Mouse (Mus musculus): ENCODE results near the gene Svs1. TPM values are rescaled to one million over a fixed set of nuclear protein-coding genes. Genes with fewer than 3 reads are reported as not detected.
"Not testable (repeated sequence)": the region's sequence is repeated elsewhere in the genome, so short reads cannot be mapped to it uniquely, and the experiment has no call there.

Gene Svs1
- polyA plus RNA-seq, 1 experiment, result 0.05 TPM

- TF ChIP-seq POLR2A (IDR thresholded peaks at IDR 0.05; ENCODE audit: low read depth, low read length) (no peak), CTCF (conservative IDR thresholded peaks at IDR 0.05; ENCODE audit: insufficient read depth, insufficient read length, low read depth, low read length) (no peak)
- H3K27me3 ChIP-seq (replicated peaks; ENCODE audit: control insufficient read depth, insufficient read depth, low read length), result no peaks in the 10 kb centered on the region
- H3K36me3 ChIP-seq (ENCODE audit: control insufficient read depth, insufficient read depth, low read length), result no peaks in the 10 kb centered on the region
- no peaks in the 10 kb centered on the region for H3K4me1 ChIP-seq (ENCODE audit: control insufficient read depth, insufficient read depth, low read length)
- WGBS, result 74% methylated on average over 4 of the region's 4 CpGs
- DNase-seq, result no peak
- no peak overlapping the region for H3K27ac ChIP-seq (ENCODE audit: insufficient read depth, low read depth, low read length)
- no peak overlapping the region for H3K4me3 ChIP-seq (ENCODE audit: insufficient read depth, low read depth, low read length)
Observed at GRCm38 (mm10) chr6:48956785-48957184, 29.9 kb upstream of the Svs1 start.

GRCm38 (mm10) chr6:48958053-48958452 is 28.6 kb upstream of the Svs1 start:
- Histone ChIP-seq H3K36me3 (ENCODE audit: control insufficient read depth, insufficient read depth, low read length) (no peaks in the 10 kb centered on the region), H3K27ac (ENCODE audit: insufficient read depth, low read depth, low read length) (no peak overlapping the region), H3K4me1 (ENCODE audit: control insufficient read depth, insufficient read depth, low read length) (no peaks in the 10 kb centered on the region), H3K4me3 (ENCODE audit: insufficient read depth, low read depth, low read length) (no peak overlapping the region), H3K27me3 (replicated peaks; ENCODE audit: control insufficient read depth, insufficient read depth, low read length) (no peaks in the 10 kb centered on the region)
- peak; percentile 47 for DNase-seq
- 42% methylated on average over 1 of the region's 1 CpGs for WGBS
- TF ChIP-seq POLR2A (IDR thresholded peaks at IDR 0.05; ENCODE audit: low read depth, low read length) (no peak), CTCF (conservative IDR thresholded peaks at IDR 0.05; ENCODE audit: insufficient read depth, insufficient read length, low read depth, low read length) (no peak; the same call in 1 of the 2 replicates)

DNA sequence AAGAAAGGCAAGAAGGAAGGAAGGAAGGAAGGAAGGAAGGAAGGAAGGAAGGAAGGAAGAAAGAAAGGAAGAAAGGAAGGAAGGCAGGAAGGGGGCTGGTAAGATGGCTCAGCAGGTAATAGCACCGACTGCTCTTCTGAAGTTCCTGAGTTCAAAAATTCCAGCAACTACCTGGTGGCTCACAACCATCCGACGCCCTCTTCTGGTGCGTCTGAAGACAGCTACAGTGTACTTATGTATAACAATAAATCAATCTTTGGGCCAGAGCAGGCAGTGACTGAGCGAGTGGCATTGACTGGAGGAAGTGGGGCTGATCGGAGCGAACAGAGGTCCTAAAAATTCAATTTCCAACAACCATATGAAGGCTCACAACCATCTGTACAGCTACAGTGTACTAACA is 27.5 kb upstream of the Svs1 start:
- not testable (repeated sequence) for H3K27ac ChIP-seq (ENCODE audit: insufficient read depth, low read depth, low read length); H3K4me1 ChIP-seq (ENCODE audit: control insufficient read depth, insufficient read depth, low read length); H3K27me3 ChIP-seq (replicated peaks; ENCODE audit: control insufficient read depth, insufficient read depth, low read length); H3K4me3 ChIP-seq (ENCODE audit: insufficient read depth, low read depth, low read length); H3K36me3 ChIP-seq (ENCODE audit: control insufficient read depth, insufficient read depth, low read length)
- 27% methylated on average over 7 of the region's 7 CpGs for WGBS
- TF ChIP-seq CTCF (conservative IDR thresholded peaks at IDR 0.05; ENCODE audit: insufficient read depth, insufficient read length, low read depth, low read length), result peak; percentile 50
- DNase-seq, result peak; percentile 31

DNA sequence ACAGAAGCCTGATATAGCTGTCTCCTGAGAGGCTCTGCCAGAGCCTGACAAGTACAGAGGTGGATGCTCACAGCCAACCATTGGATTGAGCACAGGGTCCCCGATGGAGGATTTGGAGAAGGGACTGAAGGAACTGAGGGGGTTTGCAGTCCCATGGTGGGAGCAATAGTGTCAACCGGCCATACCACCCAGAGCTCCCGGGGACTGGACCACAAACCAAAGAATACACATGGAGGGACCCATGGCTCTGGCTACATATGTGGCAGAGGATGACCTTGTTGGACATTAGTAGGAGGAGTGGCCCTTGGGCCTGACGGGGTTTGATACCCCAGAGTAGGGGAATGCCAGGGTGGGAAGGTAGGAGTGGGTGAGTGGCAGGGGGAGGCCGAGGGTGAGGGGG is 20.0 kb upstream of the Svs1 start:
- WGBS, result 93% methylated on average over 5 of the region's 5 CpGs
- DNase-seq; H3K4me1 ChIP-seq (ENCODE audit: control insufficient read depth, insufficient read depth, low read length): not testable (repeated sequence)

GRCm38 (mm10) chr6:48967868-48968267 is 18.8 kb upstream of the Svs1 start:
- TF ChIP-seq POLR2A (IDR thresholded peaks at IDR 0.05; ENCODE audit: low read depth, low read length), result no peak
- no peak for TF ChIP-seq CTCF (conservative IDR thresholded peaks at IDR 0.05; ENCODE audit: insufficient read depth, insufficient read length, low read depth, low read length)

More for the DNA sequence above, 20.0 kb upstream of the Svs1 start:
- H3K27ac ChIP-seq (ENCODE audit: insufficient read depth, low read depth, low read length); H3K36me3 ChIP-seq (ENCODE audit: control insufficient read depth, insufficient read depth, low read length); H3K27me3 ChIP-seq (replicated peaks; ENCODE audit: control insufficient read depth, insufficient read depth, low read length); H3K4me3 ChIP-seq (ENCODE audit: insufficient read depth, low read depth, low read length): not testable (repeated sequence)

GRCm38 (mm10) chr6:48974663-48975062 is 12.0 kb upstream of the Svs1 start, which contains the start of gene Doxl2:
TSS of gene Doxl2 (plus strand) at chr6:48974963.
- H3K36me3 ChIP-seq (ENCODE audit: control insufficient read depth, insufficient read depth, low read length), result no peaks in the 10 kb centered on the region
- H3K4me3 ChIP-seq (ENCODE audit: insufficient read depth, low read depth, low read length), result no peak within 1 kb of the TSS
- no peak for DNase-seq
- H3K27ac ChIP-seq (ENCODE audit: insufficient read depth, low read depth, low read length), result no peak within 1 kb of the TSS
- no peak for TF ChIP-seq POLR2A (IDR thresholded peaks at IDR 0.05; ENCODE audit: low read depth, low read length)
- TF ChIP-seq CTCF (conservative IDR thresholded peaks at IDR 0.05; ENCODE audit: insufficient read depth, insufficient read length, low read depth, low read length), result no peak
- WGBS, result 81% methylated on average over 2 of the region's 2 CpGs
- no peaks in the 10 kb centered on the region for H3K27me3 ChIP-seq (replicated peaks; ENCODE audit: control insufficient read depth, insufficient read depth, low read length)
- H3K4me1 ChIP-seq (ENCODE audit: control insufficient read depth, insufficient read depth, low read length), result no peaks in the 10 kb centered on the region

More at GRCm38 (mm10) chr6:48967868-48968267, 18.8 kb upstream of the Svs1 start:
- Histone ChIP-seq H3K27me3 (replicated peaks; ENCODE audit: control insufficient read depth, insufficient read depth, low read length) (no peaks in the 10 kb centered on the region), H3K4me1 (ENCODE audit: control insufficient read depth, insufficient read depth, low read length) (no peaks in the 10 kb centered on the region), H3K4me3 (ENCODE audit: insufficient read depth, low read depth, low read length) (no peak overlapping the region), H3K27ac (ENCODE audit: insufficient read depth, low read depth, low read length) (no peak overlapping the region), H3K36me3 (ENCODE audit: control insufficient read depth, insufficient read depth, low read length) (no peaks in the 10 kb centered on the region)
- no peak for DNase-seq

DNA sequence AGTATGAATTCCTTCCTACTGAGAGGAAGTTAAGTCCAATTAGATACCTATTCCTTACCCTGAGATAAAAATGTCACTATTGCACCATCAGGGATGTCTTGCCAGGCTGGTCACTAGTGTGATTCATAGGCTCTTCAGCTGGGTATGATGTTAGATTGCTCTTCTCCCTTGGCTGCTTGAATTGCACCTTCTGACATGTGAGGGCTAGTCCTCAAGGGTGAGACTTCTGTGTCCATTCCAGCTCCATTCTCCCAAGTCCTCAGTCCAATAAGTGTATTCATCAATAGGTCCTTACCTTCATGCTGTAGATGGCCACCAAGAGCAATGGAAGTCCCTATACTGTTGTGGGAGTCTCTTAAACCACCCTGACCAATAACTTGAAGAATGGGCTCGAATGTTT is 7.0 kb upstream of the Svs1 start:
- Histone ChIP-seq H3K36me3 (ENCODE audit: control insufficient read depth, insufficient read depth, low read length) (no peaks in the 10 kb centered on the region), H3K4me3 (ENCODE audit: insufficient read depth, low read depth, low read length) (no peak overlapping the region), H3K27me3 (replicated peaks; ENCODE audit: control insufficient read depth, insufficient read depth, low read length) (no peaks in the 10 kb centered on the region), H3K27ac (ENCODE audit: insufficient read depth, low read depth, low read length) (no peak overlapping the region), H3K4me1 (ENCODE audit: control insufficient read depth, insufficient read depth, low read length) (no peaks in the 10 kb centered on the region)
- WGBS, result 57% methylated on average over 1 of the region's 1 CpGs
- TF ChIP-seq POLR2A (IDR thresholded peaks at IDR 0.05; ENCODE audit: low read depth, low read length) (no peak), CTCF (conservative IDR thresholded peaks at IDR 0.05; ENCODE audit: insufficient read depth, insufficient read length, low read depth, low read length) (no peak)
- no peak for DNase-seq

DNA sequence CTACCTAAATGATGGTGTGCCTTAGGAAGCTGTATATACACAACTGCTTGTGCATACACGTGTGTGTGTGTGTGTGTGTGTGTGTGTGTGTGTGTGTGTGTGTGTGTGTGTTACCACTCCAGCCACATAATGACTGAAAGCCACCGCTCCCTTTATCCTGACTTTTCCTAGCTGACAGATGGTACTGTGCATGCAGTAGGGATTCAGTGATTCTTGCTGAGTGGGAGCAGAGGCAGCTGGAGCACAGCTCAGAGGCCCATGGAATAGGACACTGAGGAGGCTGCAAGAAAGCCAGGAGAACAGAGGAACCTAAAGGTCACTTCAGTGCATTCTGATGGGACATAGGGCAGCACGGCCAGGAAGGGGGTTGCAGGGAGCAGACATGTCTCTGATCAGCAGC is 4.4 kb upstream of the Svs1 start:
- WGBS, result 82% methylated on average over 3 of the region's 3 CpGs
- DNase-seq, result no peak
- no peaks in the 10 kb centered on the region for H3K4me1 ChIP-seq (ENCODE audit: control insufficient read depth, insufficient read depth, low read length)
- no peaks in the 10 kb centered on the region for H3K27me3 ChIP-seq (replicated peaks; ENCODE audit: control insufficient read depth, insufficient read depth, low read length)
- TF ChIP-seq POLR2A (IDR thresholded peaks at IDR 0.05; ENCODE audit: low read depth, low read length) (no peak), CTCF (conservative IDR thresholded peaks at IDR 0.05; ENCODE audit: insufficient read depth, insufficient read length, low read depth, low read length) (no peak)
- no peak overlapping the region for H3K27ac ChIP-seq (ENCODE audit: insufficient read depth, low read depth, low read length)
- no peaks in the 10 kb centered on the region for H3K36me3 ChIP-seq (ENCODE audit: control insufficient read depth, insufficient read depth, low read length)
- H3K4me3 ChIP-seq (ENCODE audit: insufficient read depth, low read depth, low read length), result no peak overlapping the region
